Mouse (Mus musculus): ENCODE results near the gene Hdac10. TPM values are rescaled to one million over a fixed set of nuclear protein-coding genes. Genes with fewer than 3 reads are reported as not detected.

Hdac10 gene
- polyA plus RNA-seq, 1 experiment: 46.9 TPM

DNA sequence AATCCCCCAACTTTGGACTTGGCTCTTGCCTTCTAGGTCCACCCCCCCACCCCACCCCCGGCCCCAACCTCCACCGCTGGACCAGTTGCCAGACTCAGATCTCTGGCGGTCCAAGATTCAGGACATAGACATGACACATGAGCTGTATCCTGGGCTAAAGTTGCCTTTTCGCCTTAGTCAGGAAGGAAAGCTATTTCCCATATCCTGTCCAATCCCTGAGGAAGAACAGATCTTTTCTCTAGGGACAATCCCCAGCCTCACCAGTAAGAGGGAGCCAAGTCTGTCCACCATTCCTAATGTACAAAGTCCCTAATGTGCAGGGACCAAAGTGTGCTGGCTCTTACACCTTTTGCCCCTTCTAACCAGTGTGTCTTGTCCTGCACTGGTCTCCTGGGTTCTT, 13.4 kb upstream of the Hdac10 start:
- Histone ChIP-seq H3K4me1 (ENCODE audit: control insufficient read depth, insufficient read depth, low read length) (peaks cover 14% of the 10 kb centered on the region), H3K4me3 (replicated peaks; ENCODE audit: extremely low read depth, low read depth, low read length) (no peak overlapping the region)
- no peak for DNase-seq
- WGBS: 38% methylated on average over 4 of the region's 4 CpGs
- TF ChIP-seq CTCF (IDR thresholded peaks at IDR 0.05; ENCODE audit: insufficient read depth, low read length) (no peak), POLR2A (IDR thresholded peaks at IDR 0.05; ENCODE audit: borderline replicate concordance, extremely low read depth, low read depth, low read length) (no peak)

- no peak for DNase-seq
- Histone ChIP-seq H3K4me3 (replicated peaks; ENCODE audit: extremely low read depth, low read depth, low read length) (no peak overlapping the region), H3K4me1 (ENCODE audit: control insufficient read depth, insufficient read depth, low read length) (peaks cover 14% of the 10 kb centered on the region)
- TF ChIP-seq POLR2A (IDR thresholded peaks at IDR 0.05; ENCODE audit: borderline replicate concordance, extremely low read depth, low read depth, low read length) (no peak), CTCF (IDR thresholded peaks at IDR 0.05; ENCODE audit: insufficient read depth, low read length) (no peak)
- WGBS: 24% methylated on average over 5 of the region's 5 CpGs
These were observed 12.9 kb upstream of the Hdac10 start for GRCm38 (mm10) chr15:89141443-89141842.

GRCm38 (mm10) chr15:89140659-89141252, 12.3 kb upstream of the Hdac10 start, which contains the start of gene Mapk12:
Gene Mapk12, minus strand, starts transcription at chr15:89140703.
- no peak for DNase-seq
- Histone ChIP-seq H3K4me3 (replicated peaks; ENCODE audit: extremely low read depth, low read depth, low read length) (peak within 1 kb of the TSS; percentile 88), H3K4me1 (ENCODE audit: control insufficient read depth, insufficient read depth, low read length) (peaks cover 14% of the 10 kb centered on the region)
- TF ChIP-seq POLR2A (IDR thresholded peaks at IDR 0.05; ENCODE audit: borderline replicate concordance, extremely low read depth, low read depth, low read length): peak; percentile 55; the same call in 1 of the 2 replicates
- no peak for TF ChIP-seq CTCF (IDR thresholded peaks at IDR 0.05; ENCODE audit: insufficient read depth, low read length)
- 1% methylated on average over 21 of the region's 21 CpGs for WGBS

DNA sequence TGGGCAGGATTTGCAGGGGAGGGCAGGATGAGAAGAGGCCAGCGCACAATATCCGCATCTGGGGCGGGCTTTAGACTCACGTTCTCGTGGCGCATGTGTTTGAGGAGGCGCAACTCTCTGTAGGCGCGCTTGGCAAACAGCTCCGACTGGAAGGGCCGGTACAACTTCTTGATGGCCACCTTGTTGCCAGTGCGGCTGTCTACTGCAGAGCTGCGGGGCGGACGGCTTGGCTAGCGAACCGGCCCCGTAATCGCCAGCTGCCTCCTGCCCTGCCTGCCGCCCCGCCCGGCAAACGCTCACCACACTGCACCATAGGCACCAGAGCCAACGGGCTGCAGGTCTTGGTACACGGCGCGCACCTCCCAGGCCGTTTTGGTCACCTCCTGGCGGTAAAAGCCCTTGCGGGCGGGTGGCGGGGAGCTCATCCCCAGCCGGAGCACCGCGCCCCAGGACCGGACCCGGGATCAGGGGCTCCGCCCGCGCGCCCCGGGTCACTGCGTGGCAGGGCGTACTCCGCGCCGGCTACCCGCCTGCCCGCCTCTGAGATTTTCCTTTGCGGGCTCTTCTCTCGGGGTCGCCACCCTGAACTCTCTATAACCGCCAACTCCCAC, 11.7 kb upstream of the Hdac10 start:
- under 1% methylated on average over 53 of the region's 53 CpGs for WGBS
- peak overlapping the region; percentile 88 for H3K4me3 ChIP-seq (replicated peaks; ENCODE audit: extremely low read depth, low read depth, low read length)
- H3K4me1 ChIP-seq (ENCODE audit: control insufficient read depth, insufficient read depth, low read length): peaks cover 14% of the 10 kb centered on the region
- TF ChIP-seq CTCF (IDR thresholded peaks at IDR 0.05; ENCODE audit: insufficient read depth, low read length) (no peak), POLR2A (IDR thresholded peaks at IDR 0.05; ENCODE audit: borderline replicate concordance, extremely low read depth, low read depth, low read length) (peak; percentile 69; the same call in 1 of the 2 replicates)
- DNase-seq: peak; percentile 62

- Histone ChIP-seq H3K4me1 (ENCODE audit: control insufficient read depth, insufficient read depth, low read length) (peaks cover 14% of the 10 kb centered on the region), H3K4me3 (replicated peaks; ENCODE audit: extremely low read depth, low read depth, low read length) (no peak overlapping the region)
- no peak for DNase-seq
- WGBS: 90% methylated on average over 6 of the region's 6 CpGs
- TF ChIP-seq POLR2A (IDR thresholded peaks at IDR 0.05; ENCODE audit: borderline replicate concordance, extremely low read depth, low read depth, low read length) (no peak), CTCF (IDR thresholded peaks at IDR 0.05; ENCODE audit: insufficient read depth, low read length) (no peak)
These were observed 10.0 kb upstream of the Hdac10 start for GRCm38 (mm10) chr15:89138531-89138930.

GRCm38 (mm10) chr15:89138046-89138405, 9.5 kb upstream of the Hdac10 start:
- peaks cover 14% of the 10 kb centered on the region for H3K4me1 ChIP-seq (ENCODE audit: control insufficient read depth, insufficient read depth, low read length)
- no peak for DNase-seq
- WGBS: 79% methylated on average over 7 of the region's 7 CpGs
- no peak overlapping the region for H3K4me3 ChIP-seq (replicated peaks; ENCODE audit: extremely low read depth, low read depth, low read length)
- TF ChIP-seq POLR2A (IDR thresholded peaks at IDR 0.05; ENCODE audit: borderline replicate concordance, extremely low read depth, low read depth, low read length) (no peak), CTCF (IDR thresholded peaks at IDR 0.05; ENCODE audit: insufficient read depth, low read length) (no peak)

- peaks cover 14% of the 10 kb centered on the region for H3K4me1 ChIP-seq (ENCODE audit: control insufficient read depth, insufficient read depth, low read length)
- no peak overlapping the region for H3K4me3 ChIP-seq (replicated peaks; ENCODE audit: extremely low read depth, low read depth, low read length)
- 66% methylated on average over 11 of the region's 11 CpGs for WGBS
- DNase-seq: no peak
- no peak for TF ChIP-seq POLR2A (IDR thresholded peaks at IDR 0.05; ENCODE audit: borderline replicate concordance, extremely low read depth, low read depth, low read length)
- no peak for TF ChIP-seq CTCF (IDR thresholded peaks at IDR 0.05; ENCODE audit: insufficient read depth, low read length)
These were observed 9.0 kb upstream of the Hdac10 start for GRCm38 (mm10) chr15:89137378-89138045.

- no peak for DNase-seq
- WGBS: 96% methylated on average over 5 of the region's 5 CpGs
- TF ChIP-seq CTCF (IDR thresholded peaks at IDR 0.05; ENCODE audit: insufficient read depth, low read length): no peak
- TF ChIP-seq POLR2A (IDR thresholded peaks at IDR 0.05; ENCODE audit: borderline replicate concordance, extremely low read depth, low read depth, low read length): no peak
- no peak overlapping the region for H3K4me3 ChIP-seq (replicated peaks; ENCODE audit: extremely low read depth, low read depth, low read length)
- H3K4me1 ChIP-seq (ENCODE audit: control insufficient read depth, insufficient read depth, low read length): peaks cover 14% of the 10 kb centered on the region
These were observed 8.1 kb upstream of the Hdac10 start for GRCm38 (mm10) chr15:89136461-89137155.

GRCm38 (mm10) chr15:89131316-89131715, 2.8 kb upstream of the Hdac10 start:
- Histone ChIP-seq H3K4me3 (replicated peaks; ENCODE audit: extremely low read depth, low read depth, low read length) (no peak overlapping the region), H3K4me1 (ENCODE audit: control insufficient read depth, insufficient read depth, low read length) (peaks cover 12% of the 10 kb centered on the region)
- TF ChIP-seq POLR2A (IDR thresholded peaks at IDR 0.05; ENCODE audit: borderline replicate concordance, extremely low read depth, low read depth, low read length): no peak
- no peak for TF ChIP-seq CTCF (IDR thresholded peaks at IDR 0.05; ENCODE audit: insufficient read depth, low read length)
- no peak for DNase-seq
- WGBS: 65% methylated on average over 3 of the region's 3 CpGs
